Mouse (Mus musculus) MEL (cell line): Measurements from ENCODE around the gene Map2k5. TPM values are rescaled to one million over a fixed set of nuclear protein-coding genes. Genes with fewer than 3 reads are reported as not detected.

Experiments used
- DNase-seq: peaks from one replicate; pipeline ENCODE4 v3.0.0; 2011; ENCODE audit warnings: low read depth, low spot score
- H3K27ac ChIP-seq: 2 replicates; pipeline ENCODE4 v1.5.1; 2012; ENCODE audit warnings: low read depth, mild to moderate bottlenecking, control low read depth, low read length, moderate library complexity; ENCODE audit not compliant: control insufficient read depth
- H3K27me3 ChIP-seq, 2 experiments: fragments of 150-350 bp in 1 of 2; sonication (generic) in 1 of 2; 2 replicates each; pipeline ENCODE4 v1.6.1; 2012; ENCODE audit warnings: low read length in 2 of 2, mild to moderate bottlenecking in 2 of 2, improper control_type of control experiment in 1 of 2, moderate library complexity in 1 of 2; ENCODE audit not compliant: insufficient read depth in 2 of 2, control insufficient read depth in 1 of 2
- H3K36me3 ChIP-seq, 2 experiments: 2 replicates each; pipeline ENCODE4 v1.6.1; 2012 to 2014; ENCODE audit warnings: low read length in 2 of 2, improper control_type of control experiment in 1 of 2, inconsistent platforms in 1 of 2, mild to moderate bottlenecking in 1 of 2; ENCODE audit not compliant: insufficient read depth in 2 of 2, control insufficient read depth in 1 of 2
- H3K4me1 ChIP-seq, 2 experiments: fragments of 150-350 bp in 1 of 2; sonication (generic) in 1 of 2; 2 replicates each; pipeline ENCODE4 v1.6.1; 2012; ENCODE audit warnings: low read length in 2 of 2, improper control_type of control experiment in 1 of 2, mild to moderate bottlenecking in 1 of 2; ENCODE audit not compliant: insufficient read depth in 2 of 2, control insufficient read depth in 1 of 2
- H3K4me3 ChIP-seq, 2 experiments: fragments of 150-350 bp in 1 of 2; sonication (generic) in 1 of 2; 2 replicates each; pipeline ENCODE4 v1.5.1; 2012; ENCODE audit warnings: low read depth in 2 of 2, low read length in 2 of 2, mild to moderate bottlenecking in 2 of 2, moderate library complexity in 2 of 2, control low read depth in 1 of 2, improper control_type of control experiment in 1 of 2; ENCODE audit not compliant: control insufficient read depth in 1 of 2, insufficient read depth in 1 of 2
- H3K79me2 ChIP-seq: 2 replicates; pipeline ENCODE4 v1.6.1; 2012; ENCODE audit warnings: mild to moderate bottlenecking, low read length, moderate library complexity; ENCODE audit not compliant: control insufficient read depth, poor library complexity, insufficient read depth
- H3K9ac ChIP-seq: 2 replicates; pipeline ENCODE4 v1.6.1; 2012; ENCODE audit warnings: low read depth, mild to moderate bottlenecking, control low read depth, low read length, moderate library complexity; ENCODE audit not compliant: control insufficient read depth, poor library complexity, severe bottlenecking
- H3K9me3 ChIP-seq: fragments of 150-350 bp; sonication (generic); replicated peaks from 2 replicates; pipeline ENCODE4 v1.6.1; 2012; ENCODE audit warnings: mild to moderate bottlenecking, low read length, improper control_type of control experiment, moderate library complexity; ENCODE audit not compliant: insufficient read depth
- BHLHE40 ChIP-seq: IDR thresholded peaks from 2 replicates; pipeline ENCODE4 v1.6.1; 2012; ENCODE audit warnings: low read depth, mild to moderate bottlenecking, inconsistent platforms, low read length, improper control_type of control experiment, borderline replicate concordance
- CHD2 ChIP-seq: IDR thresholded peaks from 2 replicates; pipeline ENCODE4 v1.6.1; 2011; ENCODE audit warnings: low read length, improper control_type of control experiment
- CTCF ChIP-seq, 3 experiments: IDR thresholded peaks in 2 of 3; conservative IDR thresholded peaks in 1 of 3; 2 replicates each; pipeline ENCODE4 v1.5.1; 2011 to 2012; ENCODE audit warnings: low read length in 3 of 3, low read depth in 2 of 3, mild to moderate bottlenecking in 2 of 3, improper control_type of control experiment in 1 of 3, inconsistent platforms in 1 of 3, mixed read lengths in 1 of 3, moderate library complexity in 1 of 3; ENCODE audit not compliant: control insufficient read depth in 1 of 3, insufficient read depth in 1 of 3, poor library complexity in 1 of 3, severe bottlenecking in 1 of 3
- ELF1 ChIP-seq: IDR thresholded peaks from 2 replicates; pipeline ENCODE4 v1.6.1; 2014; ENCODE audit warnings: low read depth, mild to moderate bottlenecking, inconsistent platforms, low read length, improper control_type of control experiment, moderate library complexity
- HCFC1 ChIP-seq: IDR thresholded peaks from 2 replicates; pipeline ENCODE4 v1.6.1; 2012; ENCODE audit warnings: low read depth, mild to moderate bottlenecking, inconsistent platforms, low read length, improper control_type of control experiment, moderate library complexity
- JUND ChIP-seq: IDR thresholded peaks from 2 replicates; pipeline ENCODE4 v1.6.1; 2011; ENCODE audit warnings: low read depth, mild to moderate bottlenecking, improper control_type of control experiment, low read length
- MAFK ChIP-seq: IDR thresholded peaks from 2 replicates; pipeline ENCODE4 v1.6.1; 2011; ENCODE audit warnings: low read depth, mild to moderate bottlenecking, low read length, improper control_type of control experiment, borderline replicate concordance
- MXI1 ChIP-seq: IDR thresholded peaks from 2 replicates; pipeline ENCODE4 v1.6.1; 2011; ENCODE audit warnings: mild to moderate bottlenecking, low read depth, low read length, improper control_type of control experiment
- NELFE ChIP-seq: IDR thresholded peaks from 2 replicates; pipeline ENCODE4 v1.6.1; 2011; ENCODE audit warnings: low read depth, low read length, improper control_type of control experiment
- POLR2AphosphoS2 ChIP-seq: IDR thresholded peaks from 2 replicates; pipeline ENCODE4 v1.6.1; 2011; ENCODE audit warnings: low read length, improper control_type of control experiment
- POLR2AphosphoS5 ChIP-seq: IDR thresholded peaks from 2 replicates; pipeline ENCODE4 v1.6.1; 2012; ENCODE audit warnings: low read depth, borderline replicate concordance, mild to moderate bottlenecking, inconsistent platforms, low read length, moderate library complexity, mixed read lengths
- RAD21 ChIP-seq: IDR thresholded peaks from 2 replicates; pipeline ENCODE4 v1.6.1; 2011; ENCODE audit warnings: mild to moderate bottlenecking, low read depth, low read length, improper control_type of control experiment
- RCOR1 ChIP-seq: IDR thresholded peaks from 2 replicates; pipeline ENCODE4 v1.6.1; 2012; ENCODE audit warnings: low read depth, mild to moderate bottlenecking, inconsistent platforms, low read length, improper control_type of control experiment
- TBP ChIP-seq: IDR thresholded peaks from 2 replicates; pipeline ENCODE4 v1.8.0; 2011; ENCODE audit warnings: low read depth, low read length, improper control_type of control experiment
- UBTF ChIP-seq: IDR thresholded peaks from 2 replicates; pipeline ENCODE4 v1.6.1; 2012; ENCODE audit warnings: low read depth, mild to moderate bottlenecking, inconsistent platforms, low read length, improper control_type of control experiment, moderate library complexity, borderline replicate concordance; ENCODE audit not compliant: insufficient read depth
- USF1 ChIP-seq: IDR thresholded peaks from 2 replicates; pipeline ENCODE4 v1.6.1; 2014; ENCODE audit warnings: low read depth, mild to moderate bottlenecking, inconsistent platforms, low read length, improper control_type of control experiment, moderate library complexity
- USF2 ChIP-seq, 2 experiments: IDR thresholded peaks; 2 replicates each; pipeline ENCODE4 v1.6.1; 2011 to 2012; ENCODE audit warnings: improper control_type of control experiment in 2 of 2, low read length in 2 of 2, borderline replicate concordance in 1 of 2, inconsistent platforms in 1 of 2, low read depth in 1 of 2, mild to moderate bottlenecking in 1 of 2; ENCODE audit not compliant: insufficient read depth in 1 of 2
- ZC3H11A ChIP-seq: IDR thresholded peaks from 2 replicates; pipeline ENCODE4 v1.6.1; 2012; ENCODE audit warnings: low read depth, mild to moderate bottlenecking, inconsistent platforms, low read length, improper control_type of control experiment
- ZKSCAN1 ChIP-seq: IDR thresholded peaks from 2 replicates; pipeline ENCODE4 v1.6.1; 2012; ENCODE audit warnings: low read depth, mild to moderate bottlenecking, inconsistent platforms, low read length, improper control_type of control experiment, moderate library complexity
- ZNF384 ChIP-seq: IDR thresholded peaks from 2 replicates; pipeline ENCODE4 v1.6.1; 2012; ENCODE audit warnings: low read depth, mild to moderate bottlenecking, inconsistent platforms, low read length, improper control_type of control experiment
- polyA plus RNA-seq, 2 experiments: library from polyadenylated mRNA; stranded (reverse) in 1 of 2; unstranded in 1 of 2; fragments of >175 nt in 1 of 2; fragments of >200 nt in 1 of 2; gene quantifications; 2 replicates each; pipeline versions ENCODE4 v1.2.1 to v1.2.4; 2012; ENCODE audit warnings: low replicate concordance in 2 of 2, low read depth in 1 of 2; ENCODE audit not compliant: insufficient read length in 2 of 2, insufficient read depth in 1 of 2, missing spikeins in 1 of 2
- total RNA-seq: library from RNA; depleted of rRNA; stranded (reverse); fragments of 300-350 nt; gene quantifications from 2 replicates; pipeline ENCODE4 v1.2.3, GENCODE M21; 2012

The Map2k5 gene
- total and polyA plus RNA-seq, 3 experiments: 9.6 to 29.1 TPM; not detected in 1

DNA sequence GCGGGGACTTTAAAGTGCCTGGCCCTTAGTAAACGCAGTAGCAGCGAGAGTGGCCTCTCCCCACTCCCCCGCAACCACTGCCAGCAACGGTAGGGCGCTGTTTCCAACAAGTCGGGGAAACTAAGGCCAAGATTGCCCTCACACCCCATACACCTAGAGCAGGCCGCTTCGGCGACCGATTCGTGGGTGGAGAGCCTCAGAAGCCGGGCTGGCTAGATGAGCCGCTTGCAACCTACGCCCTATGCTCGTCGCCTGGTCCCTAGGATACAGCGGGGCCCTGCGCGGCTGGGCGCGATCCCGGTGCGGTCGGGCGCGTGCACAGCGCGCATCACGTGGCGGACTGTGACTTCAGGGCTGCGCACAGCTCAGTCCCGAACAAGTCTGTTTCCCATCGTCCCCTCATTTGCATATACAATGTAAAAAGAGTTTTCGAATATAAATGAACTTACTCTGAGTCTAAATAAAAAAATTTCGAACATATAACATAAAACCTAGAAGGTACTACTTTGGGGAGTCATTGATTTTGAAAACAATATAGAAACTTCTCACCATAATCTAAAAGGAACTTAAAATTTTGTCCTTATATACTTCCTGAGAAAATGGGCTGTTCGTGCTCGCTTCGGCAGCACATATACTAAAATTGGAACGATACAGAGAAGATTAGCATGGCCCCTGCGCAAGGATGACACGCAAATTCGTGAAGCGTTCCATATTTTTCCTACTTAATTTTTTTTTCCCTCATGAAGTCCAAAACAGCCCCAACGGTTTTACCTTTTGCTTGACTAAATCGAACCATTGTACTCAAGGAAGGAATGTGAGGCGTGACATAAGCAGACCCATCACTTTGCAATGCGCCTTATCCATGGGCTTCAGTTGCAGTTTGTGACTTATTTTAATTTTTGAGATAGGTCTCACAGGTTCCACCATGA, 244.8 kb downstream of the Map2k5 start (continued):
- TF ChIP-seq HCFC1: peak; percentile 48
- no peak for TF ChIP-seq RCOR1
- TF ChIP-seq MXI1: peak; percentile 82
- peak; percentile 98 for TF ChIP-seq USF1
- TF ChIP-seq ZNF384: no peak

DNA sequence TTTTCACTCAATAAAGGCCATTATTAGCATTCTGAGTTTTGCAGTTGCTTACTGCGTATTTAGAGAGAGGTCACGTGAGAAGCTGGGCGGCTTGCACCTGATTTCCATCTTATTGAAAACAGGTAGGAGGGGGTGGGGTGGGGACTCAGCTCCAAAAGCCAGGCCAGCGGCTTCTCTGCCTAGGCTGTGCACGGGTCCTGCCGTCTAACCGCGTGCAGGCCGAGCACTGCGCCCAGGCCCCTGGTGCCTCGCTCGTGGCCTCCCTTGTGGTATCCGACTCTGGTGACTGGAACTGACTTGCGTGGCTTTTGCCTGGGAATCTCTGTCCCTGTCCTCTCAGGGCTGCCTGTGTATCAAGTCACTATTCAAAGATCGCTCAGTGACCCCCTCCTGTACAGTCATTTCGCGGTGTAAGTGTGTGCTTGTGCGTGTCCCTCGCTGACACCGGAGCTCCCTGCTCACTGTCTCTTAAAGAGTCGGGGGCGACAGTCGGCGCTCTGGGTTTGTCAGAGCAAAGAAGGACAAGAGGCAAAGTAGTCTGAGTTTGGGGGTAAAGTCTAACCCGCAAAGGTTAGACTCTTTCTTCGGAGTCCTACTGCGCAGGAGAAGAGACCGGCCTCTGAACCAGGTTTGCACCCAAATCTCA, 245.6 kb downstream of the Map2k5 start:
- TF ChIP-seq TBP: no peak
- no peak for TF ChIP-seq UBTF
- TF ChIP-seq NELFE: no peak
- TF ChIP-seq USF2 (IDR thresholded peaks at IDR 0.05; ENCODE audit: borderline replicate concordance in 1 of 2, insufficient read depth in 1 of 2, low read depth in 1 of 2, low read length in 2 of 2): no peak
- no peak for TF ChIP-seq CHD2
- no peak for TF ChIP-seq CTCF (IDR thresholded peaks at IDR 0.05 in 2 of 3, conservative IDR thresholded peaks at IDR 0.05 in 1 of 3; ENCODE audit: control insufficient read depth in 1 of 3, insufficient read depth in 1 of 3, low read depth in 2 of 3, low read length in 3 of 3, poor library complexity in 1 of 3, severe bottlenecking in 1 of 3)
- TF ChIP-seq HCFC1: no peak
- no peak for TF ChIP-seq POLR2AphosphoS2
- no peak for TF ChIP-seq ELF1
- no peak for TF ChIP-seq ZNF384
- no peak for TF ChIP-seq ZC3H11A
- TF ChIP-seq BHLHE40: no peak
- no peak for TF ChIP-seq RAD21
- no peak for TF ChIP-seq POLR2AphosphoS5
- no peak for TF ChIP-seq MAFK
- no peak for TF ChIP-seq ZKSCAN1
- no peak for TF ChIP-seq JUND
- TF ChIP-seq, all 39 proteins: peak for 0
- H3K9ac ChIP-seq: peak overlapping the region; percentile 95
- no peaks in the 10 kb centered on the region; the same call in 1 of the 2 replicates for H3K79me2 ChIP-seq
- H3K27me3 ChIP-seq: no peaks in the 10 kb centered on the region
- no peaks in the 10 kb centered on the region for H3K9me3 ChIP-seq
- peak overlapping the region; percentile 73 to 96 for H3K4me3 ChIP-seq
- peaks cover 0 to 15% of the 10 kb centered on the region in 2 experiments; a peak in 1 of 4 replicates for H3K4me1 ChIP-seq
- H3K36me3 ChIP-seq: peaks cover 0 to 2% of the 10 kb centered on the region in 2 experiments; a peak in 1 of 4 replicates
- peak overlapping the region; percentile 79; the same call in 1 of the 2 replicates for H3K27ac ChIP-seq
- DNase-seq: peak; percentile 7
